Mouse (Mus musculus) adrenal gland, adult (tissue): Measurements from ENCODE around the gene Macrod1.
A peak's percentile ranks its signal among the peaks of the same experiment; 100 is the strongest.

Experiments used
- DNase-seq, 2 experiments: peaks; one replicate each; pipeline ENCODE4 v3.0.0; 2022 to 2023; ENCODE audit warnings: low spot score in 1 of 2; ENCODE audit not compliant: inconsistent age in 2 of 2

The Macrod1 gene

DNA sequence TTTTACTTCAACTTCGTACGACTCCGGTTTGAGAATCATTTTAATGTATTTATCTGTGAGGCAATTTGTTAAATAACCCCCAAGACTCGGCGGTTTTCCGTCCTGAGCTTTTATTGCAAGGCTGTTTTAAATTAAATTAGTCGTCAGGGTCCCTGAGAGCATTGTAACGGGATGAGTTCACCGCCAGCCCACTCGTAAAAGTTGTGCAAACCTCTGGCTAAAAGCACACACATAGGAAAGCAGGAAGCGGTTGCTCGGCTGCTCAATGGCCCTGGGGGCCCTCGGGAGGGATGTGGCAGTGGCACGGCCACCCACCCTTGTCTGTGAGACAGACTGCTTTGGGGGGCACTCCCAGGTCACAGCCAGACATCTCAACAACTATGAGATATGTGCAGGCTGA is 81.7 kb downstream of the Macrod1 start:
- DNase-seq: no peak

DNA sequence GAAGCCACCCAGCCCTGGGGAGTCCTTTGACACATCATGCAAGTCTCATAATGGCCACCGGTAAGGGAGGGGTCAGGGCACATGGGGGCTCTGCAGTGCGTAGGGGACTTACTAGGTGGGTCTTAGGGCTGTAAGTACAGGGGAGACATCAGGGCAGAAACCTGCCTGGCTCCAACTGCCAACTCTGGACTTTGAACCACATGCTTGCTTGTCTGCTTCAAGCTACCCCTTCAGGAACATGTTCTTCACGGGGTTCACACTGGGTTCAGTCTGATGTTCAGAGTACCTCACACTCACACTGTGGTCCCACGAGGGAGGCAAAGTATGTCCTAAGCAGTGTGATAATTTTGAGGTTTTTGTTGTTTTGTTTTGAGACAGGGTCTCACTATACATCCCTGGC is 82.7 kb downstream of the Macrod1 start:
- DNase-seq: no peak

- DNase-seq: no peak
Observed at GRCm38 (mm10) chr19:7140373-7140772, 83.8 kb downstream of the Macrod1 start.

- no peak for DNase-seq
Observed at GRCm38 (mm10) chr19:7140856-7141421, 84.3 kb downstream of the Macrod1 start.

GRCm38 (mm10) chr19:7142207-7142915 is 85.8 kb downstream of the Macrod1 start:
- no peak for DNase-seq

DNA sequence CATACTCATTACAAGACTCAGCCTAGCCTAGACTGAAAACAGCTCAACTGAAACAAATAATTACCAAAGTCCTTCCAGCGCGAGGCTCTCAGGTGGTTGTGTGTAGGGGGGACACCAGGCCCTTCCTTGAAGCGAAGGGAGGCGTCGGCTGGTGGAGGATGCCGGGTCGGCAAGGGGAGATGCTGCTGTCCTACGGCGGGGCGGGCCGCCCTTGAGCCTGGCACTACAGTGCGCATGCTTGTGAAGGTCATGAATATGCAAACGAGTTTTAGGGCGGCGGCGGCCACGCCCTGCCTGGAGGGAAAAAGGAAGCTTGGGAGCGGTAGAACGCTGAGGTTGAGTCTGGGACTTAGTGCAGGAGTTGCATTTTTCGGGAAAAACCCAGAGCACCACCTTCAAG is 87.2 kb downstream of the Macrod1 start:
- peak; percentile 81 to 89 for DNase-seq

DNA sequence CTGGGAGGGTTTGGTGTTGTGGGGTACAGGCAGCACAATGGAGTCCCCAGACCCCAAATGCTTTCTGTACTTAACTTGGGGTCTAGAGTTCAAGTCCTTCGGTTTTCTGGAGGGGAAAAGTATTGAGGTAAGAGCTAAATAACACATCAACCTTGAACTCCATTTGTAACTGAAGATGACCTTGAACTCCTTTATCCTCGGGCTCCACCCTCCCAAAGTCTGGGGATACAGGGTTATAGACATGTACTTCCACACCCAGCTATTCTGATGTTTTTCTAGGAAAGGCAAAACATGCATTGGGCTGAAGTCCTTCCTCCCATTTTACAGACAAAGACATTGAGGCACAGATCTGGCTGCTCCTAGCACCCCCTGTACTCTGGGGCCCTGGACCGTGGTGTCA is 87.8 kb downstream of the Macrod1 start:
- no peak for DNase-seq

GRCm38 (mm10) chr19:7146376-7146775 is 89.8 kb downstream of the Macrod1 start:
- no peak for DNase-seq

- no peak for DNase-seq
Observed at GRCm38 (mm10) chr19:7148096-7148495, 91.5 kb downstream of the Macrod1 start.

- DNase-seq: no peak
Observed at GRCm38 (mm10) chr19:7148541-7149085, 92.0 kb downstream of the Macrod1 start.

GRCm38 (mm10) chr19:7149158-7149685 is 92.6 kb downstream of the Macrod1 start:
- DNase-seq: no peak

DNA sequence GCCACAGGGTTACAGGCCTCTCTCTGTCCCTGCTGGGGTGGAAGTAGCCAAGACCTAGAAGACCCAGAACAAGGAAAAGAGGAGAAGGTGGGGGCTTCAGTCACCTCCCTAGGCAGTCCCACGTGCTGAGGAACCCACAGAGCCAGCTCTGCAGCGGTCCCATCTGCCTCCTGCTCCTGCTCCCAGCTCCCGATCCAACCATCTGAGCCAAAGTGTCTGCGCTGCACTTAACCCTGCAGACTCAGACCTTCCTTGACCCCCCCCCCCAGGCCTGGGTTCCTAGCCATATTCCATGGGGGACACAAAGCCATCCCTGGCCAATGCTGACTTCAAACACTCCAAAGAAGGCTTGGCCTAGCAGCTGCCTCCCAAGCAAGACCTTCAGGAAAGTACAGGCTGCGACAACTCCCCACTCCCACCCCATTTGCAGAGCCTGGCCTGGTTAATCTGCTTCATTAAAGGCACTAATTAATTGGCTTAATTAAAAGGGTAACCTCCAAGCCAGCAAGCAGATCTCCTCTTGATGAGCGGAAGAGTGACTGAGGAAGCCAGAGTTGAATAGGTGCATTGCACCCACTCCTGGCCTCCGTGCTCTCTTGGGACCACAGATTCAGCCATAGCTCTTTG is 94.8 kb downstream of the Macrod1 start:
- DNase-seq: no peak

DNA sequence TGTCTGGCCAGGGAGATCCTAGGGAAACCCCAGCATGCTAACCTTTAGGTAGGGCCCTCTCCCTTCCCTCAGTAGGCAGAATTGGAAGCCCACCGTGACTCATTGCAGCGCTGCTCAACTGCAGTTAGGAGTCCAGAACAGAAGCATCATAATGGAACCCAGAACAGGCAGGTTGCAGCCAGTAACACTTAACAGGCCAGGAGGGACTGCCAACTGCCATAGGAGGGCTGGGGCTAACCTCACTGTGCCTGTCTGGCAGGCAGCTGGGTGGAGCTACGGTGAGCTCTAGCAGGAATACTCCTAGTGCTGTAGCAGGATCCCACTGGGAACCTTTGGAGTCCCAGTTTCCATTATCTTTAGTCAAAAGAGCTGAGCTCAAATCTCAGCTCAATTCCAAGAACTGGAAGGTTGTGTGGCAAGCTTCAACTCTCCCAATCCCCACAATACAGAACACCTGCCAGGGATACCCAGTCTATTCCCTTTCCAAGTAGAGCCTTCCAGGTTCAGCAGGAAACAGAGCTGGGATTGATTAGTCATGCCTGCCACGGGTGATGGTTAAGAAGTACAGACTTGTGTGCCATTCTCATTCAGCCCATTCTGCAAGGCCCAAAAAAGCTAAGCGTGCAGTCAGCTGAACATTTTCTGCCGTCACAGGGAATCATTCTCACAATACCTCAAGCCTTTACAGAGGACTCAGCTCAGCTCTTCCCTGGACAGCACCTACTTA is 95.5 kb downstream of the Macrod1 start:
- DNase-seq: no peak

GRCm38 (mm10) chr19:7153232-7153631 is 96.6 kb downstream of the Macrod1 start:
- DNase-seq: no peak

DNA sequence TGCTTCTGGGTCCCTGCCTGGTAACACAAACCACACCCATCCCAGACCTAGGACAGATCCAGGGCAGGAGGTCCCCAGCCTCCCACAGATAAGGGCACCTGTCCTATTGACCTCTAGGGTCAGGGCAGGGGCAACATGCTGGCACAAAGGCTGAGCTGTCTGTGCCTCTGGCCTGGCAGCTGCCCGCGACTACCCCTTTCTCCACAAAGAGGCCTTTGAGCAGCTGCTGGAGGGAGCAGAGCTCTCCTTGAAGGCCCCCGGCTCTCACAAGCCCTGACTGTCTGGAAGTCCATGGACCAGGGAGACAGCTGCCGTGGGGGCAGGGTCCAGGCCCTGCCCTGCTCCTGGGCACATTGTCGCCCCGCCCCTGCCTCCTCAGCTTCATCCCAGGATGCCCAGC is 98.6 kb downstream of the Macrod1 start:
- DNase-seq: no peak

GRCm38 (mm10) chr19:7157734-7158133 is 101.1 kb downstream of the Macrod1 start:
- no peak for DNase-seq

GRCm38 (mm10) chr19:7160151-7160906 is 103.7 kb downstream of the Macrod1 start:
- DNase-seq: peak in 1 of 2 experiments; percentile 57

GRCm38 (mm10) chr19:7161064-7161463 is 104.5 kb downstream of the Macrod1 start:
- DNase-seq: no peak

DNA sequence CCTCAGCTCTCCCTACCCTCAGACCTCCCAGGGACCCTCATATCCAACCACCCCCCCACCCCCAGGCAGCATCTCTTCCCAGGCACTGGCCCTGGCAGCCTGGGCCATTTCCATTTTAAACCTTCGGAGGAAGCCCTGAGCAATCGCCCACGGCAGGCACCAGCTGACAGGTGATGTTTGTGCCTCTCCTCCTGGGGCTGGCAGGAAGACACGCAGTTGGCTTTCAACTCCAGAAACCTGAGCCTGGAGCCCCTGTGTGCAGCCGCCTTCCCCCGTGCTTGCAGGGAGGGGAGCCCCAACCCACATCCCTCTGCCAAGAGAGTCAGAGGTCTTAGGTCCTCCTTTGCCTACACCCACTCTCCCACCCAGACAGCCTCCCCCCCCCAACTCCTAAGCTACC is 107.6 kb downstream of the Macrod1 start:
- no peak for DNase-seq

GRCm38 (mm10) chr19:7164820-7165323 is 108.3 kb downstream of the Macrod1 start:
- peak; percentile 53 to 74 for DNase-seq
